Mouse (Mus musculus) limb, embryonic 10.5 days (tissue): Measurements from ENCODE around the gene Fkbp11. TPM values are rescaled to one million over a fixed set of nuclear protein-coding genes. Genes with fewer than 3 reads are reported as not detected.

Experiments
- DNase-seq: peaks from one replicate; pipeline ENCODE4 v3.0.0-alpha.2; 2017; ENCODE audit warnings: low spot score
- H3K27ac ChIP-seq: fragments of 300-500 bp; sonication (generic); 2 replicates; pipeline ENCODE4 v1.5.1; 2016; ENCODE audit warnings: mild to moderate bottlenecking
- H3K27me3 ChIP-seq: fragments of 300-500 bp; sonication (generic); 2 replicates; pipeline ENCODE4 v1.6.1; 2016; ENCODE audit warnings: low read depth, mild to moderate bottlenecking; ENCODE audit not compliant: poor library complexity, severe bottlenecking
- H3K36me3 ChIP-seq: fragments of 300-500 bp; sonication (generic); 2 replicates; pipeline ENCODE4 v1.6.1; 2016; ENCODE audit warnings: mild to moderate bottlenecking, moderate library complexity
- H3K4me1 ChIP-seq: fragments of 300-500 bp; sonication (generic); 2 replicates; pipeline ENCODE4 v1.6.1; 2016
- H3K4me3 ChIP-seq: fragments of 300-500 bp; sonication (generic); 2 replicates; pipeline ENCODE4 v1.5.1; 2016; ENCODE audit warnings: mild to moderate bottlenecking, moderate library complexity
- H3K9me3 ChIP-seq: fragments of 300-500 bp; sonication (generic); replicated peaks from 2 replicates; pipeline ENCODE4 v1.6.1; 2016; ENCODE audit warnings: mild to moderate bottlenecking
- WGBS: fragments of 180-500 bp; shearing (Covaris S2); methylation state at CpG from one replicate; pipeline ENCODE4 v1.1.7; 2016; 5-methylcytosine and 5-hydroxymethylcytosine counted together
- polyA plus RNA-seq: library from polyadenylated mRNA; unstranded; fragments of >200 nt; fragmentation: Nextera tagmentation; extraction: Ambion mirVana; gene quantifications from 2 replicates; pipeline ENCODE4 v1.2.1, GENCODE M21; 2016

The Fkbp11 gene
- polyA plus RNA-seq, result 26.8 and 28.9 TPM in 2 replicates

DNA sequence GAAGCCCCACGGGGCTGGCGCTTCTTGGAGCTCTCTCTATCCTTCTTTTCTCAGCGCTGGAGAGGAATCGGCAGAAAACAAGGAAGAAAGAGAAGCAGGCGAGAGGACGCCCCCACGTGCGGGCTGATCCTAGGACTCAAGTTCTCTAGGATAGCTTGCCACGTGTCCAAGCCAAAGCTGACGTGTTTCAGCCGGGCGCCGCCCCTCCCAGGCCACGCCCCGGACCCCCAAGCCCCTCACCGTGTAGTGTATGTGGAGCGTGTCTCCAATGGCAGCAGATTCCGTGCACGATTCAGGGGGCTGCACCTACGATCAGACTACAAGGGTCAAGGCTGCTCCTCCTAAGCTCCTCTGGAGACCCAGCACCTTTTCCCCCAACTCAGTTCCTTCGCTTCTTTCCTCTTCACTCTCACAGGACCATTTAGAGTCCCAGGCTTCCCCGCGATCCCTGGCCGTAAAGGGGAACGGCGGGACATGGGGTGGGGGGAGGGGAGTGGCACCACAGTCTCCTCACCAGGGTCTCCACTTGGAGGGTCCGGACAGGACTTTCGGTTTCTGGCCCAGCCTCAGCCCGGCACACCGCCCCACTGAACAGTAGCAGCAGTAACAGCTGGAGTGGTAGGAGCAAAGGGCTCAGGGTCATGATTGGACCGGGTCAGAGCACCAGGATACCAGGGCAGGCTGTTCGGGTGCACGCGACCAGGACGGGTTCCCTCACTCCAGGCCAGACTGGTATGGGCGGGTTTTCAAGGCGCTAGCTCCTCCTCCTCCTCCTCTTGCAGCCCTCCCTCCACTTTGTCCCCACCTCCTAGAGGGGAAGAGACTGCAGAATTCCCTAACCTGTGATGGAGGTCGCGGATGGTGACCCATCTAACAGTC, at the start of gene Fkbp11:
Gene Fkbp11 (minus strand): TSS at position 756 of the 879 bp plus-strand sequence.
- WGBS, result under 1% methylated on average over 39 of the region's 39 CpGs
- Histone ChIP-seq H3K27ac (peak within 1 kb of the TSS; percentile 82), H3K9me3 (no peaks in the 10 kb centered on the region), H3K27me3 (peaks cover 5% of the 10 kb centered on the region; the same call in 1 of the 2 replicates), H3K4me1 (peaks cover 60% of the 10 kb centered on the region), H3K4me3 (peak within 1 kb of the TSS; percentile 65), H3K36me3 (no peaks in the 10 kb centered on the region)
- DNase-seq, result peak; percentile 85

DNA sequence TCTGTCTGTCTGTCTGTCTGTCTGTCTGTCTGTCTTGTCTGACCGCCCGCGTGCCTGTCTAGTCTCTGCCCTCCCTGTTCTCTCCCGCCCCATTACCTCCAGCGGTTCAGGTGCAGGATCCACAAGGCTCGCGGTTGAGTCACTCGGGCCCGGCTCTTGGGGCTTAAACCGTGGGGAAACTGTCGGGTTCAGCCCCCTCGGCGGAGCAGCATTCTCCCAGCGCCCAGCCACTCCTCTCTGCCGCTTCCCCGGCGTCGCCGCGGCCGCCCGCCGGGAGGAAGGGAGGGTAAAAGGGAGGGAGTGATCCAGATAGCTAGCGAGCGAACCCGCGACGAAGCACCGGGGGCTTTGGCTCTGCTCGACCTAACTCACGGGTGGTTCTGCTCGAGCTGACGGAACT, 49.8 kb upstream of the Fkbp11 start, which contains the start of gene Wnt10b:
Gene Wnt10b (minus strand): TSS at position 389 of the 400 bp plus-strand sequence.
- under 1% methylated on average over 30 of the region's 33 CpGs for WGBS
- Histone ChIP-seq H3K27ac (no peak within 1 kb of the TSS), H3K9me3 (0 out of 2 replicates have a peak, but pooled peaks cover 2% of the 10 kb centered on the region), H3K36me3 (no peaks in the 10 kb centered on the region), H3K4me3 (peak within 1 kb of the TSS; percentile 37), H3K27me3 (peaks cover 100% of the 10 kb centered on the region), H3K4me1 (peaks cover 46% of the 10 kb centered on the region)
- DNase-seq, result peak; percentile 60

DNA sequence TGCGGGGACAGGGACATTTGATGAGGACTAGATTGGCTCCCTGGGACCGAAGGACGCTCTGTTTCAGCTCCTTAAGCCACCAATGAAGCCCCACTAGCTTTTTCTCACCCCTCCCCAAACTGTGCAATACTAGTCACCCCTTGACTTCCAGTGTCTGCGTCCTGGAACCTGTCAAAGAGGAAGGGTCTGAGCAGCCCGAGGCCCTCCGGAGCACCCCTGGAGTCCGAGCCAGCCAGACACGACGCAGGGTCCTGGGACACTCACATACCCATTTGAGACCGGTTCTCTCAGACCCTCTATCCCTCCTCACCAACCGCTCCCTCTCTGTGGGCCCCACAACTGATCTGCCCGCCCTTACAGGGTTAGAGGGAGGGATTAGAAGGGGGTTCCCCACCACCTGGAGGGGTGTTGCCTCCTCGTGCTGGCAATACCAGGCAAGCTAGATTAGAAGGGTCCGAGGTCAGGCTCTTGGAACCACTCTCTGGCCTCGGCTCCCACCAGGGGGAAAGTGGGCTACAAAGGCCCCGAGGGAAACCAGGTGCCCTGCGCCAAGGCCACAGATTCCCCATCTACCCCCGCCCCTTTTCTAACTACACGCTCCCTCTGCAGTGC, 49.1 kb upstream of the Fkbp11 start:
- H3K27ac ChIP-seq, result no peak overlapping the region
- peak; percentile 53 for DNase-seq
- H3K4me1 ChIP-seq, result peaks cover 53% of the 10 kb centered on the region
- H3K4me3 ChIP-seq, result peak overlapping the region; percentile 37
- H3K36me3 ChIP-seq, result no peaks in the 10 kb centered on the region
- H3K9me3 ChIP-seq, result 0 out of 2 replicates have a peak, but pooled peaks cover 2% of the 10 kb centered on the region
- peaks cover 100% of the 10 kb centered on the region for H3K27me3 ChIP-seq
- WGBS, result under 1% methylated on average over 19 of the region's 19 CpGs

DNA sequence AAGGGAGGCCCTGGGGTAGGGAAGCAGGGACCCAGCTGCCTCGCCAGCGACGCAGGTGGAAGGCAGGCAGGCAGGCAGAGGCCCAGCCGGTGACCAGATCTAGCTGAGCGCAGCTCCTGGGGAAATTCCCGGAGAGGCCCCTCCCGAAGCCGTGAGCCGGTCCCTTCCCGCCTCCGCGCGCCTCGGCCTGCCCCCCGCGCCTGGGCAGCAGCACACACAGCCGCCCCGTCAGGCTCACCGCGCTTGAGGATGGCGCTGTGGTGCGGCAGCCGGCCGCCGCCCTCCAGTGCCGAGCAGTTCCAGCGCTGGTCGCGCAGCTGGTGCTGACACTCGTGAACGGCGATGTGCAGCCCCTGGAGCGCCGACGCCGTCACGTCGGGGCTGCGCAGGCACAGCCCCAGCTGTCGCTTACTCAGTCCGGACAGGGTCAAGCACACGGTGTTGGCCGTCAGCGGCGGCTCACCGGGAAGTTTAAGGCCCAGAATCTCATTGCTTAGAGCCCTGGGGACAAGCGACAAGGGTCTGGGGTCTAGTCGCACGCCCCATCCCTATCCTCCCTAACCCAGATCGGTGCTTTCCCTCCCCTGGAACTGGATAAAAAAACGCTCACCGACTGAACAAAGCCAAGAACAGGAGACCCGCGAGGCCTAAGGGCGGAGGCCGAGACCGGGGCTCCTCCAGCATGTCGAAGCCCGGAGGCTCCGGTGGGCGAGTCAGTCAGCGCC, 48.4 kb upstream of the Fkbp11 start:
- Histone ChIP-seq H3K27me3 (peaks cover 100% of the 10 kb centered on the region), H3K36me3 (no peaks in the 10 kb centered on the region), H3K9me3 (0 out of 2 replicates have a peak, but pooled peaks cover 2% of the 10 kb centered on the region), H3K27ac (0 out of 2 replicates have a peak overlapping the region, but pooled peaks have one; percentile 17), H3K4me1 (peaks cover 57% of the 10 kb centered on the region), H3K4me3 (peak overlapping the region; percentile 37)
- WGBS, result under 1% methylated on average over 62 of the region's 62 CpGs
- DNase-seq, result peak; percentile 71

DNA sequence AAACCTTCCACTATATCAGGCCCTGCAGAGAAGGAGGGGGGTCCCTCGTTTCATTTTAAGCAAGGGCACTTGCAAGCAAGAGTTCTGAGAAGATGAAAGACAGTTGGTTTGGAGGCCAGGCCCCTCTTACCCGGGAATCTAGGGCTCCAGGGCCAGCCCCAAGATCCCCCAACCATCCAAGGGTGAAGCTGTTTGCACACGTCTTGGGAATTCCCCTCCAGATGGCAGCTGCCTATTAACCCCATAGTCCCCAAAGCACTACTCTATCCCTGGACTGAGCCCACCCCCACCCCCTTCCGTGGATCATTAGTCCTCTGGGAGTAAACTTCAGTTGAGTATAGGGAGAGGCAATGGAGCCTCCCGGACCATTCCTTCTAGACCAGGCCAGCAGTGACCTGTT, 47.5 kb upstream of the Fkbp11 start:
- no peaks in the 10 kb centered on the region for H3K36me3 ChIP-seq
- H3K4me3 ChIP-seq, result no peak overlapping the region
- peaks cover 100% of the 10 kb centered on the region for H3K27me3 ChIP-seq
- no peak overlapping the region for H3K27ac ChIP-seq
- DNase-seq, result no peak
- 0 out of 2 replicates have a peak, but pooled peaks cover 2% of the 10 kb centered on the region for H3K9me3 ChIP-seq
- H3K4me1 ChIP-seq, result peaks cover 56% of the 10 kb centered on the region
- 0% methylated on average over 5 of the region's 5 CpGs for WGBS

DNA sequence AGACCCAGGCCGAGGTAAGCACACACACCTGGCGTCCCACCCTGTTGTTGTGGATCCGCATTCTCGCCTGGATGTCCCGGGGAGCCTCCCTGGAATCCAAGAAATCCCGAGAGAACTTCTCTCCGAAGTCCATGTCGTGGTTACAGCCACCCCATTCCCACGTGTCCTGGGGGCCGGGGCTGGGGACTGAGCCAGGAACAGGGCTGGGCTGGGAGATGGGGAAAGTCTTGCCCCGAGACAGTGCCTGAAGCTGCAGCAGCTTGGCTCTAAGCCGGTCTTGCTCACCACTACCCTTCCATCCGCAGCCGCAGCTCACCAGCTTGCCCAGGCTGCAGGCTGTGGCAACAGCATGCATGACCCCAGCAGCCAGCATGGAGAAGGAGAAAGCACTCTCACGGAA, 46.1 kb upstream of the Fkbp11 start:
- Histone ChIP-seq H3K27ac (no peak overlapping the region), H3K27me3 (peaks cover 100% of the 10 kb centered on the region), H3K4me3 (no peak overlapping the region), H3K4me1 (peaks cover 49% of the 10 kb centered on the region), H3K9me3 (no peaks in the 10 kb centered on the region), H3K36me3 (no peaks in the 10 kb centered on the region)
- DNase-seq, result no peak
- 5% methylated on average over 15 of the region's 15 CpGs for WGBS

DNA sequence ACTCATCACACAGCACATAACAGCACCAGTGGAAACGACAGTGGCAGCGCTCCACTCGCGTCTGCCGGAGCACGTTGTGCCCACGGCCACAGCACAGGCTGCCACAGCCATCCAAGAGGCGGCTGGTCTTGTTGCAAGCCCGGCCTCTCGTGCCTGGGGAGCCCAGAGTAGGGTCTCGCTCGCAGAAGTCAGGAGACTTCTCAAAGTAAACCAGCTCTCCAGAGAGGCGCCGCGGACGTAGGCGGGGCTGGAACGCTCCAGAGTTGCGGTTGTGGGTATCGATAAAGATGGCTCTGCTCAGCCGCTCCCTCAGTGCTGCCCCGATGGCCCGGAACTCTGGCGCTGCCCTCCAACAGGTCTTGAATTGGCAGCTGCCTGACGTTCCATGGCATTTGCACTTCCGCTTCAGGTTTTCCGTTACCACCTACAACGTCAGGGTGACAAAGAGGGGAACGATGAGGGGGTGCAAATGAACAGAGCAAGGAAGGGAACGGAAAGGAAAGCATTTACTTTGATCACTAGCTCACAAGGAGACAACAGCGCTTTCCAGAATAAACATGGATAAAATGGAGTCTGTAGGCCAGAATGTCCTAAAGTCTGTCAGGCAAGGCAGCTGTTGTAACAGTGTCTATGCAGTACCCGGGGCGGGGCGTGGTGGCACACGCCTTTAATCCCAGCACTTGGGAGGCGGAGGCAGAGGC, 44.7 kb upstream of the Fkbp11 start:
- peak; percentile 66 for DNase-seq
- 3% methylated on average over 36 of the region's 36 CpGs for WGBS
- Histone ChIP-seq H3K4me1 (peaks cover 37% of the 10 kb centered on the region), H3K27me3 (peaks cover 100% of the 10 kb centered on the region), H3K4me3 (peak overlapping the region; percentile 42), H3K9me3 (no peaks in the 10 kb centered on the region), H3K36me3 (no peaks in the 10 kb centered on the region), H3K27ac (0 out of 2 replicates have a peak overlapping the region, but pooled peaks have one; percentile 10)

DNA sequence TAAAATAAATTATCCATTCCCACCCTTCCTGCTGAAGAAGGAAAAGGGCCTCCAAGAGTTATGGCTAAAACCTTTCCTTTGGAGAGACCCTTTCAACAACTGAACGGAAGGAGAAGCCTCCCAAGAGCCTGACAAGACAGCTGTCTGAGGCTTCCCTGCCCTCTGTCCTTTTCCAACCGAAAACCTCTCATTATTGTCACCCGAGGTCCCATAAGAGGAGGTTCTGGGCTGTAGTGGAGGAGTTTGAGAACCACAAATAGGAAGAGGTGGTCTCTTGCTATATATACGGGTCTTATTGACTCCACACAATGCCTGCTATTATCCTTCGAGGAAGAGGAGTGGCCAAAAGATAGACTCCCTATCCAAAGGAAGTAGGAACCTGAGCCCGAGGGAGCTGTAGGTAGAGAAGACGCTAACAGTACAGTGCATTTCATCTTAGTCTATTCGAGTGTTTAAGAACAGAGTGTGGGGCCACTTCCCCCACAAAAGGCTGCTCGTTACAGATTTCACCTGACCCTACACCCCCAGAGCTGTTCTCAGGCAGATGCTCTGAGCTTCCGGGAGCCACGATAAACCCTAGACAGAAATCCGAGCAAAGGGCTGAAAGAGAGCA, 43.9 kb upstream of the Fkbp11 start:
- H3K27me3 ChIP-seq, result peaks cover 93% of the 10 kb centered on the region
- WGBS, result 7% methylated on average over 12 of the region's 12 CpGs
- H3K4me3 ChIP-seq, result peak overlapping the region; percentile 42; the same call in 1 of the 2 replicates
- H3K27ac ChIP-seq, result no peak overlapping the region
- H3K36me3 ChIP-seq, result no peaks in the 10 kb centered on the region
- peaks cover 29% of the 10 kb centered on the region for H3K4me1 ChIP-seq
- no peak for DNase-seq
- H3K9me3 ChIP-seq, result no peaks in the 10 kb centered on the region

DNA sequence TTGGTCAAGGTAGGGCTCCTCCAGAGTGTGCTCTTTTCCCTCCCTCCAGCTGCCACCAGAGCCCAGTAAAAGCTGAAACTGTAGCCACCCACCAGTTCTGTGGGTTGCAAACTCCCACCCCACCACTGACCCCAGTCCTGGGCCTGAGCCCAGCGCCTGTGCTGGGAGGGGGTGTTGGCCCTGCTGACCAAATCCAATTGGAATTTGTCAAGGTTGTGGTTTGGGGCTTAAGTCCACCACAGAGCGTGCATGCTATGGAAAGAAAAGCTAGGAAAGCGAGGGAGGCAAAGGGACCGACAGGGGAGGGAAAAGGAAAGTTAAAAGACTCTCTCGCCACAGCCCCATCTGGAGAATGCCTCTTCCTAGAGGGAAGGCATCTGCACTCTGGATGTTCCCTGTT, 40.3 kb upstream of the Fkbp11 start:
- Histone ChIP-seq H3K27ac (no peak overlapping the region), H3K36me3 (no peaks in the 10 kb centered on the region), H3K4me3 (no peak overlapping the region), H3K27me3 (peaks cover 82% of the 10 kb centered on the region), H3K4me1 (peaks cover 24% of the 10 kb centered on the region), H3K9me3 (no peaks in the 10 kb centered on the region)
- WGBS, result 19% methylated on average over 5 of the region's 5 CpGs
- no peak for DNase-seq

DNA sequence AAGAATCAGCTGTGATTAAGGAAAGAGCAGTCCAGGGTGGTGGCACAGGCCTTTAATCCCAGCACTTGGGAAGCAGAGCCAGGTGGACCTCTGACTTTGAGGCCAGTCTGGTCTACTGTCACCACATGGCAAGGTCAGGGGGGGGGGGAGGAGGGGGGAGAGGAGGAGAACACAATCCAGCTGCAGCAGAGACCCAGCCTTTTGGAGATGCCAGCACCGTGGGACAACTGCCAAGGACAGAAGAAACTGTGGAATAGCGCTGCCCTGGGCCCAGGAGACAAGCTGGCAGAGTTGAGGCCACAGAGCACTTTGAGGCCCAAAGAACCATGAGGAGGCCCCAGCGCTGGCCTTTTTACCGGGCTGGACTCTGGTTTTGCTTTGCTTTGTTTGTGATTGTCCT, 37.9 kb upstream of the Fkbp11 start:
- Histone ChIP-seq H3K4me1 (peaks cover 31% of the 10 kb centered on the region), H3K27ac (no peak overlapping the region), H3K4me3 (no peak overlapping the region), H3K36me3 (peaks cover 7% of the 10 kb centered on the region; the same call in 1 of the 2 replicates), H3K27me3 (peaks cover 59% of the 10 kb centered on the region), H3K9me3 (no peaks in the 10 kb centered on the region)
- DNase-seq, result no peak
- 77% methylated on average over 4 of the region's 4 CpGs for WGBS

DNA sequence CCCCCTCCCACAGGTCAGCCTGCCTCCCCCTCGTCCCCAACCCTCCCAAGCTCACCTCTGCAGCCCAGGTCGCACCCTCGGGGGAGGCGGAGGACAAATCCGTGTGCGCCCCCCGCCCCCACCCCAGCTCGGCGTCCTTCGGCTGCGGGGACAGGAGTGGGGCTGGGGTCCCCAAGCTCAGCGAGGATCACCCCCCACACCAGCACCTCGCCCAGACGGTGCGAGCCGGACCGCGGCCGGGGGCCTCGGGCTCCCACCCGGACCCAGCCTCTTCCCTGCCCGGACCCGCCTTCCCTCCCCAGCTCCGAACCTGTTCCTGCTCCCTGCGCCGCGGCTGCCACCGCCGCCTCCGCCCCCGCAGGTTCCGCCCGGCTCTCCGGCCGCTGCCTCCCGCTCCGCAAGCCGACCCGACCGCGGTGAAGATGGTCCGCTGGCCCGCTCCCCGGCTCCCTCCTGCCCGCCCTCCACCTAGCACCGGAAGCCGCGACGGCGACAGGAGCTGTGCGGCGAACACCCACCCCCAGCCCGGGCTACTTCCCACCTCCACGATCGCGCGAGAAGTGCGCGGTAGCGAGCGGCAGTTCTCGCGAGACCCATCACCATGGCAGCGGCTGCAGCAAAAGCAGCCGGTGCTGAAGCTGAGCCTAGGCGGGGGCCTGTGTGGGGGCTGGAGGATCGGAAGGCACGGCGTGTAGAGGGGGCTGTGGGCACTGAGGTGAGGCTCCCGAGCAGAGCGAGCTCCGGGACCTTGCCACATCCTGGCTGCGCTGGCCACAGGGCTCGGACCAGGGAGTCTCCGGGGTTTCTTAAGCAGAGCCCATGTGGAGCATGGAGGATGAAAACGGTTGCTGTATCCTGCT, 34.9 kb upstream of the Fkbp11 start, which contains the start of gene Arf3:
Gene Arf3 (minus strand): TSS at position 545 of the 860 bp plus-strand sequence.
- under 1% methylated on average over 76 of the region's 76 CpGs for WGBS
- Histone ChIP-seq H3K4me3 (peak within 1 kb of the TSS; percentile 95), H3K36me3 (peaks cover 37% of the 10 kb centered on the region), H3K4me1 (peaks cover 31% of the 10 kb centered on the region), H3K27me3 (peaks cover 29% of the 10 kb centered on the region), H3K27ac (peak within 1 kb of the TSS; percentile 96), H3K9me3 (no peaks in the 10 kb centered on the region)
- DNase-seq, result peak; percentile 98
